Mouse (Mus musculus) MEL (cell line): ENCODE measurements around the gene Glmp. TPM values are rescaled to one million over a fixed set of nuclear protein-coding genes. Genes with fewer than 3 reads are reported as not detected.
A peak's percentile ranks its signal among the peaks of the same experiment; 100 is the strongest.

Source experiments
- DNase-seq: peaks from one replicate; pipeline ENCODE4 v3.0.0; 2011; ENCODE audit warnings: low read depth, low spot score
- H3K27ac ChIP-seq: 2 replicates; pipeline ENCODE4 v1.5.1; 2012; ENCODE audit warnings: low read depth, mild to moderate bottlenecking, control low read depth, low read length, moderate library complexity; ENCODE audit not compliant: control insufficient read depth
- H3K27me3 ChIP-seq, 2 experiments: fragments of 150-350 bp in 1 of 2; sonication (generic) in 1 of 2; 2 replicates each; pipeline ENCODE4 v1.6.1; 2012; ENCODE audit warnings: low read length in 2 of 2, mild to moderate bottlenecking in 2 of 2, improper control_type of control experiment in 1 of 2, moderate library complexity in 1 of 2; ENCODE audit not compliant: insufficient read depth in 2 of 2, control insufficient read depth in 1 of 2
- H3K36me3 ChIP-seq, 2 experiments: 2 replicates each; pipeline ENCODE4 v1.6.1; 2012 to 2014; ENCODE audit warnings: low read length in 2 of 2, improper control_type of control experiment in 1 of 2, inconsistent platforms in 1 of 2, mild to moderate bottlenecking in 1 of 2; ENCODE audit not compliant: insufficient read depth in 2 of 2, control insufficient read depth in 1 of 2
- H3K4me1 ChIP-seq, 2 experiments: fragments of 150-350 bp in 1 of 2; sonication (generic) in 1 of 2; 2 replicates each; pipeline ENCODE4 v1.6.1; 2012; ENCODE audit warnings: low read length in 2 of 2, improper control_type of control experiment in 1 of 2, mild to moderate bottlenecking in 1 of 2; ENCODE audit not compliant: insufficient read depth in 2 of 2, control insufficient read depth in 1 of 2
- H3K4me3 ChIP-seq, 2 experiments: fragments of 150-350 bp in 1 of 2; sonication (generic) in 1 of 2; 2 replicates each; pipeline ENCODE4 v1.5.1; 2012; ENCODE audit warnings: low read depth in 2 of 2, low read length in 2 of 2, mild to moderate bottlenecking in 2 of 2, moderate library complexity in 2 of 2, control low read depth in 1 of 2, improper control_type of control experiment in 1 of 2; ENCODE audit not compliant: control insufficient read depth in 1 of 2, insufficient read depth in 1 of 2
- H3K79me2 ChIP-seq: 2 replicates; pipeline ENCODE4 v1.6.1; 2012; ENCODE audit warnings: mild to moderate bottlenecking, low read length, moderate library complexity; ENCODE audit not compliant: control insufficient read depth, poor library complexity, insufficient read depth
- H3K9ac ChIP-seq: 2 replicates; pipeline ENCODE4 v1.6.1; 2012; ENCODE audit warnings: low read depth, mild to moderate bottlenecking, control low read depth, low read length, moderate library complexity; ENCODE audit not compliant: control insufficient read depth, poor library complexity, severe bottlenecking
- H3K9me3 ChIP-seq: fragments of 150-350 bp; sonication (generic); replicated peaks from 2 replicates; pipeline ENCODE4 v1.6.1; 2012; ENCODE audit warnings: mild to moderate bottlenecking, low read length, improper control_type of control experiment, moderate library complexity; ENCODE audit not compliant: insufficient read depth
- BHLHE40 ChIP-seq: IDR thresholded peaks from 2 replicates; pipeline ENCODE4 v1.6.1; 2012; ENCODE audit warnings: low read depth, mild to moderate bottlenecking, inconsistent platforms, low read length, improper control_type of control experiment, borderline replicate concordance
- CHD1 ChIP-seq: IDR thresholded peaks from 2 replicates; pipeline ENCODE4 v1.6.1; 2012; ENCODE audit warnings: low read depth, mild to moderate bottlenecking, inconsistent platforms, low read length, improper control_type of control experiment
- CHD2 ChIP-seq: IDR thresholded peaks from 2 replicates; pipeline ENCODE4 v1.6.1; 2011; ENCODE audit warnings: low read length, improper control_type of control experiment
- CTCF ChIP-seq, 3 experiments: IDR thresholded peaks in 2 of 3; conservative IDR thresholded peaks in 1 of 3; 2 replicates each; pipeline ENCODE4 v1.5.1; 2011 to 2012; ENCODE audit warnings: low read length in 3 of 3, low read depth in 2 of 3, mild to moderate bottlenecking in 2 of 3, improper control_type of control experiment in 1 of 3, inconsistent platforms in 1 of 3, mixed read lengths in 1 of 3, moderate library complexity in 1 of 3; ENCODE audit not compliant: control insufficient read depth in 1 of 3, insufficient read depth in 1 of 3, poor library complexity in 1 of 3, severe bottlenecking in 1 of 3
- E2F4 ChIP-seq: IDR thresholded peaks from 2 replicates; pipeline ENCODE4 v1.6.1; 2011; ENCODE audit warnings: low read depth, low read length, improper control_type of control experiment, borderline replicate concordance
- ELF1 ChIP-seq: IDR thresholded peaks from 2 replicates; pipeline ENCODE4 v1.6.1; 2014; ENCODE audit warnings: low read depth, mild to moderate bottlenecking, inconsistent platforms, low read length, improper control_type of control experiment, moderate library complexity
- ETS1 ChIP-seq: IDR thresholded peaks from 2 replicates; pipeline ENCODE4 v1.6.1; 2012; ENCODE audit warnings: low read depth, mild to moderate bottlenecking, inconsistent platforms, low read length, improper control_type of control experiment, moderate library complexity
- GABPA ChIP-seq: IDR thresholded peaks from 2 replicates; pipeline ENCODE4 v1.6.1; 2012; ENCODE audit warnings: low read depth, mild to moderate bottlenecking, inconsistent platforms, low read length, improper control_type of control experiment, moderate library complexity
- GATA1 ChIP-seq: IDR thresholded peaks from 2 replicates; pipeline ENCODE4 v1.6.1; 2011; ENCODE audit warnings: low read depth, low read length, improper control_type of control experiment
- HCFC1 ChIP-seq: IDR thresholded peaks from 2 replicates; pipeline ENCODE4 v1.6.1; 2012; ENCODE audit warnings: low read depth, mild to moderate bottlenecking, inconsistent platforms, low read length, improper control_type of control experiment, moderate library complexity
- JUND ChIP-seq: IDR thresholded peaks from 2 replicates; pipeline ENCODE4 v1.6.1; 2011; ENCODE audit warnings: low read depth, mild to moderate bottlenecking, improper control_type of control experiment, low read length
- KAT2A ChIP-seq: conservative IDR thresholded peaks from 2 replicates; pipeline ENCODE4 v1.6.1; 2012; ENCODE audit warnings: low read depth, low read length, improper control_type of control experiment, inconsistent platforms
- MAFK ChIP-seq: IDR thresholded peaks from 2 replicates; pipeline ENCODE4 v1.6.1; 2011; ENCODE audit warnings: low read depth, mild to moderate bottlenecking, low read length, improper control_type of control experiment, borderline replicate concordance
- MEF2A ChIP-seq: IDR thresholded peaks from 2 replicates; pipeline ENCODE4 v1.6.1; 2014; ENCODE audit warnings: low read depth, mild to moderate bottlenecking, inconsistent platforms, low read length, improper control_type of control experiment; ENCODE audit not compliant: poor library complexity, insufficient replicate concordance, severe bottlenecking; ENCODE audit errors: extremely low read depth
- MYB ChIP-seq: IDR thresholded peaks from 2 replicates; pipeline ENCODE4 v1.6.1; 2011; ENCODE audit warnings: mild to moderate bottlenecking, low read depth, low read length, improper control_type of control experiment
- MYC ChIP-seq: IDR thresholded peaks from 2 replicates; pipeline ENCODE4 v1.6.1; 2011; ENCODE audit warnings: low read depth, mild to moderate bottlenecking, low read length, improper control_type of control experiment, moderate library complexity
- NELFE ChIP-seq: IDR thresholded peaks from 2 replicates; pipeline ENCODE4 v1.6.1; 2011; ENCODE audit warnings: low read depth, low read length, improper control_type of control experiment
- POLR2AphosphoS2 ChIP-seq: IDR thresholded peaks from 2 replicates; pipeline ENCODE4 v1.6.1; 2011; ENCODE audit warnings: low read length, improper control_type of control experiment
- POLR2AphosphoS5 ChIP-seq: IDR thresholded peaks from 2 replicates; pipeline ENCODE4 v1.6.1; 2012; ENCODE audit warnings: low read depth, borderline replicate concordance, mild to moderate bottlenecking, inconsistent platforms, low read length, moderate library complexity, mixed read lengths
- RAD21 ChIP-seq: IDR thresholded peaks from 2 replicates; pipeline ENCODE4 v1.6.1; 2011; ENCODE audit warnings: mild to moderate bottlenecking, low read depth, low read length, improper control_type of control experiment
- RCOR1 ChIP-seq: IDR thresholded peaks from 2 replicates; pipeline ENCODE4 v1.6.1; 2012; ENCODE audit warnings: low read depth, mild to moderate bottlenecking, inconsistent platforms, low read length, improper control_type of control experiment
- SMC3 ChIP-seq: IDR thresholded peaks from 2 replicates; pipeline ENCODE4 v1.6.1; 2011; ENCODE audit warnings: low read depth, low read length, improper control_type of control experiment
- TBP ChIP-seq: IDR thresholded peaks from 2 replicates; pipeline ENCODE4 v1.8.0; 2011; ENCODE audit warnings: low read depth, low read length, improper control_type of control experiment
- UBTF ChIP-seq: IDR thresholded peaks from 2 replicates; pipeline ENCODE4 v1.6.1; 2012; ENCODE audit warnings: low read depth, mild to moderate bottlenecking, inconsistent platforms, low read length, improper control_type of control experiment, moderate library complexity, borderline replicate concordance; ENCODE audit not compliant: insufficient read depth
- USF1 ChIP-seq: IDR thresholded peaks from 2 replicates; pipeline ENCODE4 v1.6.1; 2014; ENCODE audit warnings: low read depth, mild to moderate bottlenecking, inconsistent platforms, low read length, improper control_type of control experiment, moderate library complexity
- USF2 ChIP-seq, 2 experiments: IDR thresholded peaks; 2 replicates each; pipeline ENCODE4 v1.6.1; 2011 to 2012; ENCODE audit warnings: improper control_type of control experiment in 2 of 2, low read length in 2 of 2, borderline replicate concordance in 1 of 2, inconsistent platforms in 1 of 2, low read depth in 1 of 2, mild to moderate bottlenecking in 1 of 2; ENCODE audit not compliant: insufficient read depth in 1 of 2
- ZC3H11A ChIP-seq: IDR thresholded peaks from 2 replicates; pipeline ENCODE4 v1.6.1; 2012; ENCODE audit warnings: low read depth, mild to moderate bottlenecking, inconsistent platforms, low read length, improper control_type of control experiment
- ZKSCAN1 ChIP-seq: IDR thresholded peaks from 2 replicates; pipeline ENCODE4 v1.6.1; 2012; ENCODE audit warnings: low read depth, mild to moderate bottlenecking, inconsistent platforms, low read length, improper control_type of control experiment, moderate library complexity
- ZNF384 ChIP-seq: IDR thresholded peaks from 2 replicates; pipeline ENCODE4 v1.6.1; 2012; ENCODE audit warnings: low read depth, mild to moderate bottlenecking, inconsistent platforms, low read length, improper control_type of control experiment
- polyA plus RNA-seq, 2 experiments: library from polyadenylated mRNA; stranded (reverse) in 1 of 2; unstranded in 1 of 2; fragments of >175 nt in 1 of 2; fragments of >200 nt in 1 of 2; gene quantifications; 2 replicates each; pipeline versions ENCODE4 v1.2.1 to v1.2.4; 2012; ENCODE audit warnings: low replicate concordance in 2 of 2, low read depth in 1 of 2; ENCODE audit not compliant: insufficient read length in 2 of 2, insufficient read depth in 1 of 2, missing spikeins in 1 of 2
- total RNA-seq: library from RNA; depleted of rRNA; stranded (reverse); fragments of 300-350 nt; gene quantifications from 2 replicates; pipeline ENCODE4 v1.2.3, GENCODE M21; 2012

The Glmp gene
- total and polyA plus RNA-seq, 3 experiments: 47.6 to 181 TPM; not detected in 1

- no peak for TF ChIP-seq ETS1
- 0 out of 2 replicates have a peak, but pooled peaks have one; percentile 46 for TF ChIP-seq JUND
- no peak for TF ChIP-seq CHD2
- no peak for TF ChIP-seq CTCF (IDR thresholded peaks at IDR 0.05 in 2 of 3, conservative IDR thresholded peaks at IDR 0.05 in 1 of 3; ENCODE audit: control insufficient read depth in 1 of 3, insufficient read depth in 1 of 3, low read depth in 2 of 3, low read length in 3 of 3, poor library complexity in 1 of 3, severe bottlenecking in 1 of 3)
- no peak for TF ChIP-seq HCFC1
- no peak for TF ChIP-seq GABPA
- TF ChIP-seq ELF1: no peak; the same call in 1 of the 2 replicates
- no peak for TF ChIP-seq POLR2AphosphoS5
- peak; percentile 17; the same call in 1 of the 2 replicates for TF ChIP-seq SMC3
- peak; percentile 33; the same call in 1 of the 2 replicates for TF ChIP-seq MYB
- no peak for TF ChIP-seq NELFE
- no peak for TF ChIP-seq USF2 (IDR thresholded peaks at IDR 0.05; ENCODE audit: borderline replicate concordance in 1 of 2, insufficient read depth in 1 of 2, low read depth in 1 of 2, low read length in 2 of 2)
- peak; percentile 96 for TF ChIP-seq MYC
Measured at GRCm38 (mm10) chr3:88335436-88336053, 10.7 kb downstream of the Glmp start (continued).

- Histone ChIP-seq H3K9ac (peak within 1 kb of the TSS; percentile 89), H3K79me2 (peaks cover 33% of the 10 kb centered on the region), H3K27ac (peak within 1 kb of the TSS; percentile 93), H3K4me3 (peak within 1 kb of the TSS; percentile 70 to 81), H3K4me1 (peaks cover 3 to 27% of the 10 kb centered on the region in 2 experiments; a peak in 3 of 4 replicates), H3K36me3 (peaks cover 0 to 28% of the 10 kb centered on the region in 2 experiments; a peak in 2 of 4 replicates), H3K27me3 (no peaks in the 10 kb centered on the region), H3K9me3 (no peaks in the 10 kb centered on the region)
- peak; percentile 99 for DNase-seq
- no peak; the same call in 1 of the 2 replicates for TF ChIP-seq MAFK
- 0 out of 2 replicates have a peak, but pooled peaks have one; percentile 46 for TF ChIP-seq CHD1
- TF ChIP-seq GATA1: no peak
- peak; percentile 98 for TF ChIP-seq CHD2
- TF ChIP-seq TBP: peak; percentile 96
- no peak for TF ChIP-seq GABPA
- no peak for TF ChIP-seq BHLHE40
- TF ChIP-seq RAD21: no peak
- peak; percentile 74 for TF ChIP-seq ELF1
- TF ChIP-seq ZC3H11A: no peak
- TF ChIP-seq USF2 (IDR thresholded peaks at IDR 0.05; ENCODE audit: borderline replicate concordance in 1 of 2, insufficient read depth in 1 of 2, low read depth in 1 of 2, low read length in 2 of 2): no peak
- TF ChIP-seq E2F4: no peak
- TF ChIP-seq KAT2A: no peak; the same call in 1 of the 2 replicates
- TF ChIP-seq UBTF: no peak
- 0 out of 2 replicates have a peak, but pooled peaks have one; percentile 6 for TF ChIP-seq RCOR1
- peak; percentile 100 for TF ChIP-seq POLR2AphosphoS2
- no peak for TF ChIP-seq ETS1
- TF ChIP-seq SMC3: no peak
- TF ChIP-seq JUND: no peak
- no peak for TF ChIP-seq ZNF384
- TF ChIP-seq USF1: 0 out of 2 replicates have a peak, but pooled peaks have one; percentile 15
- no peak for TF ChIP-seq MEF2A
- TF ChIP-seq ZKSCAN1: no peak
- TF ChIP-seq NELFE: peak; percentile 100
Measured at GRCm38 (mm10) chr3:88336058-88337013, 11.5 kb downstream of the Glmp start, which contains the start of the genes Tmem79 and Smg5. Gene Tmem79 (minus strand): TSS chr3:88336148. Gene Smg5 (plus strand): TSS chr3:88336260.
